Mouse (Mus musculus) intestine, embryonic 15.5 days (tissue): Measurements from ENCODE around the gene Olfr435. TPM values are rescaled to one million over a fixed set of nuclear protein-coding genes. Genes with fewer than 3 reads are reported as not detected.

Experiments used
- ATAC-seq: fragments of 200-750 bp; cut with Nextera tagmentation; 2 replicates; pipeline ENCODE4 v1.8.0; 2017; ENCODE audit warnings: moderate TSS enrichment, moderate library complexity
- H3K27ac ChIP-seq: fragments of 300-500 bp; sonication (generic); 2 replicates; pipeline ENCODE4 v1.5.1; 2015; ENCODE audit warnings: mild to moderate bottlenecking, inconsistent platforms
- H3K27me3 ChIP-seq: fragments of 300-500 bp; sonication (generic); replicated peaks from 2 replicates; pipeline ENCODE4 v1.6.1; 2015; ENCODE audit warnings: inconsistent platforms
- H3K36me3 ChIP-seq: fragments of 300-500 bp; sonication (generic); 2 replicates; pipeline ENCODE4 v1.6.1; 2015; ENCODE audit warnings: inconsistent platforms
- H3K4me1 ChIP-seq: fragments of 300-500 bp; sonication (generic); replicated peaks from 2 replicates; pipeline ENCODE4 v1.6.1; 2015; ENCODE audit warnings: inconsistent platforms
- H3K4me2 ChIP-seq: fragments of 300-500 bp; sonication (generic); replicated peaks from 2 replicates; pipeline ENCODE4 v1.6.1; 2015; ENCODE audit warnings: mild to moderate bottlenecking, inconsistent platforms
- H3K4me3 ChIP-seq: fragments of 300-500 bp; sonication (generic); replicated peaks from 2 replicates; pipeline ENCODE4 v1.5.1; 2015; ENCODE audit warnings: inconsistent platforms
- H3K9ac ChIP-seq: fragments of 300-500 bp; sonication (generic); 2 replicates; pipeline ENCODE4 v1.6.1; 2015; ENCODE audit warnings: inconsistent platforms
- H3K9me3 ChIP-seq: fragments of 300-500 bp; sonication (generic); 2 replicates; pipeline ENCODE4 v1.6.1; 2016; ENCODE audit warnings: inconsistent platforms
- WGBS: fragments of 180-500 bp; shearing (Covaris S2); methylation state at CpG from one replicate; pipeline ENCODE4 v1.1.7; 2015; 5-methylcytosine and 5-hydroxymethylcytosine counted together
- polyA plus RNA-seq: library from polyadenylated mRNA; unstranded; fragments of >200 nt; fragmentation: Nextera tagmentation; extraction: Ambion mirVana; gene quantifications from 2 replicates; pipeline ENCODE4 v1.2.1, GENCODE M21; 2015

The Olfr435 gene
- polyA plus RNA-seq, 1 experiment from 2014 or later = not detected

- no peaks in the 10 kb centered on the region for H3K9me3 ChIP-seq
- H3K4me3 ChIP-seq = no peak overlapping the region
- H3K27ac ChIP-seq = no peak overlapping the region
- H3K27me3 ChIP-seq = no peaks in the 10 kb centered on the region
- no peak overlapping the region for H3K4me2 ChIP-seq
- H3K36me3 ChIP-seq = no peaks in the 10 kb centered on the region
- H3K4me1 ChIP-seq = no peaks in the 10 kb centered on the region
- no peak overlapping the region for H3K9ac ChIP-seq
- no peak for ATAC-seq
- WGBS = 10% methylated on average over 4 of the region's 4 CpGs
These were observed 45.1 kb downstream of the Olfr435 start for GRCm38 (mm10) chr6:43242061-43242460.

- H3K27me3 ChIP-seq = no peaks in the 10 kb centered on the region
- H3K4me1 ChIP-seq = no peaks in the 10 kb centered on the region
- H3K36me3 ChIP-seq = no peaks in the 10 kb centered on the region
- no peak for ATAC-seq
- no peak overlapping the region for H3K4me2 ChIP-seq
- H3K9ac ChIP-seq = no peak overlapping the region
- H3K9me3 ChIP-seq = no peaks in the 10 kb centered on the region
- no peak overlapping the region for H3K4me3 ChIP-seq
- WGBS = 60% methylated on average over 3 of the region's 3 CpGs
- H3K27ac ChIP-seq = no peak overlapping the region
These were observed 50.5 kb downstream of the Olfr435 start for GRCm38 (mm10) chr6:43247396-43247795.

- H3K4me2 ChIP-seq = no peak overlapping the region
- H3K27ac ChIP-seq = no peak overlapping the region
- no peak overlapping the region for H3K4me3 ChIP-seq
- 75% methylated on average over 1 of the region's 1 CpGs for WGBS
- H3K36me3 ChIP-seq = no peaks in the 10 kb centered on the region
- H3K9ac ChIP-seq = no peak overlapping the region
- no peaks in the 10 kb centered on the region for H3K27me3 ChIP-seq
- ATAC-seq = no peak
- H3K9me3 ChIP-seq = no peaks in the 10 kb centered on the region
- no peaks in the 10 kb centered on the region for H3K4me1 ChIP-seq
These were observed 56.0 kb downstream of the Olfr435 start for GRCm38 (mm10) chr6:43252994-43253393.

Other genes with a start within 250 kb of the Olfr435 start
- gene Olfr444, start 248.1 kb upstream of the Olfr435 start, polyA plus RNA-seq = not detected in 2 replicates
- gene Olfr441, start 90.8 kb upstream of the Olfr435 start, polyA plus RNA-seq = not detected in 2 replicates
- gene Olfr237-ps1, start 50.6 kb upstream of the Olfr435 start, polyA plus RNA-seq = not detected in 2 replicates
- not detected in 2 replicates for gene Olfr437, start 33.9 kb upstream of the Olfr435 start, polyA plus RNA-seq
- not detected in 2 replicates for gene Olfr13, start 25.0 kb upstream of the Olfr435 start, polyA plus RNA-seq
- gene Olfr434, start 15.9 kb downstream of the Olfr435 start, polyA plus RNA-seq = not detected in 2 replicates
- not detected in 2 replicates for gene Olfr47, start 34.4 kb downstream of the Olfr435 start, polyA plus RNA-seq
- 18.4 and 19.2 TPM in 2 replicates for gene Arhgef5, start 68.4 kb downstream of the Olfr435 start, polyA plus RNA-seq
- gene Nobox, start 112.4 kb downstream of the Olfr435 start, polyA plus RNA-seq = not detected in 2 replicates